Mouse (Mus musculus) naive thymus-derived CD4-positive, alpha-beta T cell, adult 2 months (primary cell): Measurements from ENCODE around the gene Enc1.

Experiments used
- DNase-seq: peaks from one replicate; pipeline ENCODE4 v3.0.0-alpha.2; 2011; ENCODE audit warnings: low read depth

Gene Enc1

GRCm38 (mm10) chr13:97292026-97292425, 51.1 kb downstream of the Enc1 start:
- no peak for DNase-seq

GRCm38 (mm10) chr13:97292451-97293245, 51.7 kb downstream of the Enc1 start:
- no peak for DNase-seq

GRCm38 (mm10) chr13:97295101-97295852, 54.4 kb downstream of the Enc1 start:
- no peak for DNase-seq

DNA sequence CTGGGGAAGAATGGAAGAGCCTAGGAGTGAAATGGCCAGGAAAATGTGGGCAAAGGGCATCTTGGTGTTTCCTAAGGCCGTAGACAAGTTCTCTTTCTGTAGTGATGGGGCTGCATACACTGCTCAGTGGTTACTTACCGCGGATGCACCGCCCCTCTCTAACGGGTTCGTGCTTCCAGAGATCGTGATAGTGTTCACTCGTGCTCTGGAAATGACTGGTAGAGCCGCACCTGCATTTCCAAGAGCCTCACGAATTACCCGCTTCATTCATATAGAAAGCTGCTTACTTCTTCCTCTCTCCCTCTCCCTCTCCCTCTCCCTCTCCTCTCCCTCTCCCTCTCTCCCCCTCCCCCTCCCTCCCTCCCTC, 54.9 kb downstream of the Enc1 start:
- DNase-seq: no peak

DNA sequence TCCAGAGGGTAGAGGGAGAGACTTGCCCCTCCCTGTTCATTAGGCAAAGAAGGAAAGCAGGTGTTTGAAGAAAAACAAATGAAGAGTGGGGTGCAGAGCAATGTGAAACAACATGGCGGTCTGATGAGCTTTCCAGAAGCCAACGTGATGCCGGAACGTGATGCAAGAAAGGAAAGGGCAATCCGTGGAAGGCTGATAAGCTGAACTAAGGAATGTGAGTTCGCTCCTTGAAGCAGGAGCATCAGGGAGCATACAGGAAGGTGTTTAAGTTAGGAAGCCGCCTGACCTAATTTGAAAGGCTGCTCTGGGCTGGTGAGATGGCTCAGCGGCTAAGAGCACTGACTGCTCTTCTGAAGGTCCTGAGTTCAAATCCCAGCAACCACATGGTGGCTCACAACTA, 55.4 kb downstream of the Enc1 start:
- no peak for DNase-seq

DNA sequence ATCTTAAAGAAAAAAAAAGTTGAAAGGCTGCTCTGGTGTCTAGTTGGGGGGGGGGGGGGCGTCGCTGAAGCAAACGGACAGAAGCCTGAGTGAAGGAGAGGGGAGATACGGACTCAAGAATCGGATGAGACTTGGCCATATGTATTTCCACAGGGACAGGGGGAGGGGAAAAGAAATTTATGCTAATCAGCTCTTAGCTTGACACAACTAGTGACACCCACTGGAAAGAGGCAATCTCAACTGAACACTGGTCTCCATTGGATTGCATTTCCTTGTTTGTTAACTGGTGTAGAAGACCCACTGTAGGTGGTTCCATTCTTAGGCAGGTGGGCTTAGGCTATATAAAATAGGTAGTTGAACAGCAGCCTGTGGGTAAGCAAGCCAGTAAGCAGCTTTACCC, 55.9 kb downstream of the Enc1 start:
- DNase-seq: no peak

- no peak for DNase-seq
These were observed 56.6 kb downstream of the Enc1 start for GRCm38 (mm10) chr13:97297418-97298050.

DNA sequence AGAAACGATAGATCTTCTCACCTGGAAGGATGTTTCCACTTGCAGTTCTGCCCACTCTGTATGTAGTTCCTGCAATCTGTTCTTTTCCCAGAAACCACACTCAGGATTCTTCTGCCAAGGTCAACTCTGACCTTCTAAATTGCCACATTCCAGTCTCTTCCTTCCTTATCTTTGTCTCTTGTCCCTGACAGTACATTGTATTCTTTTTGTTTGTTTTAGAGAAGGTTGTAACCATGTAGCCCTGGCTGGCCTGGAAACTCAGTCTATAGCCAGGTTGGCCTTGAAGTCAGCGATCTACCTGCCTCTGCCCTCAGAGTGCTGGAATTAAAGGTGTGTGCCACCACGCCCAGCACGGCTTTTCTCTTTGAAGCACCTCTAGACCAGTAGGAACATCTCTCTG, 58.0 kb downstream of the Enc1 start:
- DNase-seq: no peak

DNA sequence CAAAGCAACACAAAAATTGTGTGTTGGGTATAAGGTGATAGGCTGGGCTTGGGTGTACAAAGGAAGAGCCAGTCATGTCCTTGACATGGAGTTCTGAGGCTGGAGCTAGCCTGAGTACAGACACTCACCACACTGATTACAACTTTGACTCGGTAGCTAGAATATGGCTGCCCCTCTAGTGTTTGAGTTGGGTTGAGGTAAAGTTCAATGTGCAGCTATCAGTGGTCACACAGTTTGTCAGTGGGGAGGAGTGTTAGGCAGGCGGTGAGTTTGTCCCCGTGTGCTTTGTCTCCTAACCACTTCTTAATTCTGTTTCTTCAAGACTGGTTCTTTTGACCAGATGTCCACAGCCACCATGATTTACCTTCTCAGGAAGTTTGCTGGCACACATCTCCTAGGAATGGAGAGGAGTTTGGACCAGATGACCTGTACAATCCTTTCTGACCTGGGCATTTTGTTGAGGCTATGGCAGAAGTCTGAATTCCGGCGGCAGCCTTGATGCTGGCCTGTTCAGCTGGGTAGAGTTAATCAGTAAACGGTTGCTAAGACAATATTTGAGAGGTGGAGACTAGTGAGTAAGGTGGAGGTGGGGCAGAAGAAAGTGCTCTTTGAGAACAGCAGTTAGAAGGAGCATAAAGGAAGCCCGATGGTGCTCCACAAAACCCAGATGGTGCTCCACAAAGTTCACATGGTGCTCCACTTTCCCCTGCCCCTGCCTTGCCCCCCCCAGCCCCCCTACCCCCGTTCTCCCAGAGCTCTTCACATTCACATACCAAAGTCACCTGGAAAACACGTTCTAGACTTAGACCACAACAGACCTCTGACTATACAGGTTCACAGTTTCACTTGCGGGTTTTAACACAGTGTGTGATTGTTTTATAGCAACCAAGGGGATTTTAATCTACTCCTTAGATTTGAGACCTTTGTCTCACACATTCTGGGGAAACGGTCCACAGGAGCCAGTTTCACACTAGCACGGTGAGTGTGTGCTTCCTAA, 59.3 kb downstream of the Enc1 start:
- DNase-seq: no peak
